Mouse (Mus musculus): ENCODE data around the gene Gpr156.

Gene Gpr156

DNA sequence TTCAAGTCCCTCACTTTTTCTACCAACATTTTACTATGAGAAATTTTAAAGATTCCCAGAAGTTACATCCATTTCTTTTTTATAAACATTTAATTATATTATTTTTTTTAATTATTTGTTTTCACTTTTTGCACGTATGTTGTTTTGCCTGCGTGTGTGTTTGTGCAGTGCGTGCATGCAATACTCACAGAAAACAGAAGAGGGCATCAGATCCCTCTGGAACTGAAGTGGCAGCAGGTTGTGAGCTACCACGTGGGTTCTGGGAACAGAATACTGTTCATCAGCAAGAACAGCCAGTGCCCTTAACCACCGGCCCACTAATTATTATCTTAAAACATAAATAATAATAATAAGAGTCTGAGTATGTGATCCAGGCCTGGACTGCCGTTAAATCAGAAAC, 2.7 kb downstream of the Gpr156 start:
- no peak for DNase-seq (ENCODE audit: low spot score)

- no peak for DNase-seq (ENCODE audit: low spot score)
These were observed 4.6 kb downstream of the Gpr156 start for GRCm38 (mm10) chr16:37920842-37921409.

DNA sequence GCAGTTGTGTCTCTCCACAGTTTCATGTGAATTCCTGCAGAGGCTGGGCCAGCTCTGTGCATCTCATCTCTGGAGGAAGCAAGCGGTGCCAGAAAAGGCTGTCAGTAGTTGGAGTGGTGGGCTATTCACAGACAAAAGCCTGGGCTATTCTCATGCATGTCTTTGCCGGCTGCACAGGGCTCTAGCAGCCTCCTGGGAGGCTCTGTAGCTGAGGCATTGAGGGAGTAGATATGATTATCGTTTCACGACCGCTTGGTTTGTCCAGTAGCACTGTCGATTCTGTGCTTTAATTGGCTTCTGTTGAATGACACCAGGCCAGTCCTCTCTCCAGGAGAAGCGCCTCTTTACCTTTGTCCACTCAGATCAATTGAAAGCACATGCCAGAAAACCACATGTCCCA, 9.8 kb downstream of the Gpr156 start:
- DNase-seq (ENCODE audit: low spot score): no peak

- DNase-seq (ENCODE audit: low spot score): no peak
These were observed 10.8 kb downstream of the Gpr156 start for GRCm38 (mm10) chr16:37927117-37927516.

DNA sequence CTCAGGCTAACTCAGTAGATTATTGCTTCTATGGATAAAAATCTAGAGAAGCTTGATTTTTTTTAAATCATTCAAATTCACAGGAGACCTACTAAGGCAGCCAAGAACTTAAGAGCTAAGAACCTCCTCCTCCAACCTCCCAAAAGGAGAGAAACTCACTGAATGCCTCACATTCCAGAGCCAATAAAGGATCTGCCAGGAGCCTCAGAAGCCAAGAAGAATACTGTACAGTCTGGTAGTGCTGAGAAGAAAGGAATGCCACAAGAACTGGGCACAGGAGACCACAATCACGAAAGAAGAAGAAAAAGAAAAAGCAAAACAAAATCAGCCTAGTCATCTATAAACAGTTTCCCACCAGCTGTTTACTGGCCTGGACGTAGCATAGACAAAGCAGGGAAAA, 12.7 kb downstream of the Gpr156 start:
- no peak for DNase-seq (ENCODE audit: low spot score)

DNA sequence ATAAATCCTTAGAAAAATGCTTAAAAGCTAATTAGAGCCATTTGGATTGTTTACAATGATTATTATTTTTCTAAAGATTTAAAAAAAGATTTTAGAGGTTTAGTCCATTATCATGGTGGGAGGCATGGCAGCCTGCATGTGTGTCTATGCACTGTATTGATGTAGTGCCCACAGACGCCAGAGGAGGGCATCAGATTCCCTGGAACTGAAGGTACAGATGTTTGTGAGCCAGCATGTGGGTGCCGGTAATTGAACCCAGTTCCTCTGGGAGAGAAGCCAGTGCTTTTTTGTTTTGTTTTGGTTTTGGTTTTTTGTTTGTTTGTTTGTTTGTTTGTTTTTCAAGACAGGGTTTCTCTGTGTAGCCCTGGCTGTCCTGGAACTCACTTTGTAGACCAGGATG, 13.3 kb downstream of the Gpr156 start:
- no peak for DNase-seq (ENCODE audit: low spot score)

- DNase-seq (ENCODE audit: low spot score): no peak
These were observed 18.6 kb downstream of the Gpr156 start for GRCm38 (mm10) chr16:37934932-37935331.

DNA sequence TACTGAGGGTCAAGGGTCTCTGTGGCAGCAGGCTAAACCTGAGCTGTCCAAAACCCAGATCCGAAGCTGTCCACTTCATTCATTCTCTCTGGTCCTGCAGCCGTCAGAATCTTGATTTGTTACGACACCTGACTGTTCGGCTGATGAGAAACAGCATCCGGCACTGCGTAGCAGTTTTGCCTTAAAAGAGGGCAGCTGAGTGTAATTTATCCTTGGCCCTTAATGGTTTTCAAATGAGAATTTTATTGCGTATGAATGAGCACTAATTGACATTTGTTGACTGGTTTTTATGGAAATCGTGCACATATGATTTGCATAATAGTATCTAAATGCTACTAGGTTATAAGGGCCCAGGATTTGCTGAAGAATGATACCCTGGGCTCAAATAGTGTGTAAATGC, 21.0 kb downstream of the Gpr156 start:
- DNase-seq (ENCODE audit: low spot score): no peak

GRCm38 (mm10) chr16:37938125-37939081, 22.1 kb downstream of the Gpr156 start:
- no peak for DNase-seq (ENCODE audit: low spot score)

DNA sequence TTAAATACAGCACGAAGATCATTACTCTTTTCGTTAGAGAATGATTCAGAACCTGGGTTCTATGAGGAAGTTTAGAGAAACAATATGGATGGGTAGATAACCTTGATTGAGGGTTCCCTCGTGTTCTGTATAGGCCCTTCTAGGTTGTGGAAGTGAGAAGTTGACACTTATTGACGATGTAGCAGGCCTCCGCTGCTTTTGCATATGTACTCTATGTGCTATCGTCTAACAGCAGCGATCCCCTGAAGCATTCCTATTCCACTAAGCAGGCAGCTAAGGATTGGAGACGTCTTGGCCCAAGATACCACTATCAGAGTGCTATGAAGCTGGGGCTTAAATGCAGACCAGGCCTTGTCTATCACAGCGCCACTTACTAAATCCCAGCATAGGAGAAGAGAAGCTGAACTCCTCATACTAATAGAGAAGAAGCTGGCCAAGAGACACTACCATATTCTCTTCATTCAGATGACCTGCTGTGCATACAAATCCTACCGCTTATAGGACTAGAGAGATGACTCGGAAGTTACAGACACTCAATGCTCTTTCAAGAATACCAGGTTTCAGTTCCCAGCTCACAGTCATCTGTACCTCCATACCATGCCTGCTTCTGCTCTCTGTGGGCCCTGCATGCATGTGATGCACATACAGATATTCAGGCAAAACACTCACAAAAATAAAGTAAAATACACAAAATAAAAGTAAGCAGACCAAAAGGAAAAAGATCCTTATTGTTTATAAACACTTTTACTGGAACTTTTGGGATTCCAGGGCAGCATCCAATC, 23.0 kb downstream of the Gpr156 start:
- no peak for DNase-seq (ENCODE audit: low spot score)

DNA sequence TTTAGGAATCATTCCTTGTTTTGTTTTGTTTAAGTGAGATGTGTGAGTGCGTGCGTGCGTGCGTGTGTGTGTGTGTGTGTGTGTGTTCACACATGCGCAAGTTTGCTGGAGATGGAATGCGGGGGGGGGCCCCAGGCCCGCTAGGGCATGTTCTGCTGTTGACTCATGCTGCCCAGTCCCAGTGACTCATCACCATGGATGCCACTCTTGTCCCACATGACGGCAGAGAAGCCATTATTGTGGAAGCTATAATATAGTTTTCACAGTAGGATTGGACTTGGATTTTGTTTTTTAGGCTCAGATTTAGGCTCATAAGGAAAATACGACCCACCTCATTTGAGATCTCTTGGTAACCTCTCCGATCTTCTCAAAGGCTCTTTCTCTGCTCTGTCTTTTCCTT, 24.0 kb downstream of the Gpr156 start:
- DNase-seq (ENCODE audit: low spot score): peak; percentile 77

DNA sequence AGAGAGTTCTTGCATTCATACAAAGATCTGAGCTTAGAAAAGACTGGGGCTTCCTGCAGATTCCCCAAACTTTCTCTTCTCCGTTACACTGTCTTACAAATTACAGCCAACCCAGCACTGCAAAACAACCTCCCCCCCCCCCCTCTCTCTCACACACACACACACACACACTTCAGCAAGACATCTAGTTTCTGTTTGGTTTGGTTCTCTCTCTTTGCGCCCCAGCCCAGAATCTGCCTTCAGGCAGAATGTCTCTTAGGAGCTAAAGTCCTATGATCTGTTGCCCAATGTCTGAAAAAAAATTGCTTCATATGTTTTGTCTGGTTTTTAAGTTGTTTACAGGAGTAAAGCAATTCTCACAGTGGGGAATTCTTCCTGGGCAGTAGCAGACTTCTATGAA, 27.4 kb downstream of the Gpr156 start:
- no peak for DNase-seq (ENCODE audit: low spot score)

DNA sequence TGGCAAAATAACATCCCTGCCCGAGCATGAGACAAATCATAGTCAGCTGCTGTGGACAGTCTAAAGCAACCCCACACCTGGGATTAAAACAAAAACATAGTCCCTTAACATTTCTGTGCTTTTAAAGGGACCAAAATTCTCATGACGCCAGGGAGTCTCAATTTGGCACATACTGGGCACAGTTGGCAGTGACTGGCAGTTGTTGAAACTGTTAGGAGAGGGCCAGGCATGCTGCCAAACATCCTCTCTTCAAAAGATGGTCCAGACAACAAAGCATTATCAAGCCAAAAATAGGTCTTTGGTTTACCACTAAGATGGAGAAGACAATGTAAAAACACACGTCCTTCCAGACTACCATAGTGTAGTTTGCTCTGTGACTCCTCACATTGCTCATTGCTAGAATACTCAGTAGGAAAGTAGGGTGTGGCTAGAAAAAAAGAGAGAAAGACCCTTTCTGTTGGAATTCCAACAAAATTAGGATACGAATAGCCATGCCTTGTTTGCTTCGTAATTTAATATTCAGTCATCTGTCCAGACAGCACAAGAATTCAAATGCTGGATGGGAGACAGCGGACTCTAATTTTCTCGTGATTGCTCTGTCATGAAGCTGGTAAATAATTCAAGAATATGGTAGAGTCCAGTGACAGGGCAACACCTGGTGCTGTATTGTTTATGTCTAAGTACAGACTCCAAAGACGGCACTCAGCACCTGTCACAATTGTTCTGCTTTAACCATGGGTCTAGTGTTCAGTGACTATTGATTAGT, 28.9 kb downstream of the Gpr156 start:
- no peak for DNase-seq (ENCODE audit: low spot score)

DNA sequence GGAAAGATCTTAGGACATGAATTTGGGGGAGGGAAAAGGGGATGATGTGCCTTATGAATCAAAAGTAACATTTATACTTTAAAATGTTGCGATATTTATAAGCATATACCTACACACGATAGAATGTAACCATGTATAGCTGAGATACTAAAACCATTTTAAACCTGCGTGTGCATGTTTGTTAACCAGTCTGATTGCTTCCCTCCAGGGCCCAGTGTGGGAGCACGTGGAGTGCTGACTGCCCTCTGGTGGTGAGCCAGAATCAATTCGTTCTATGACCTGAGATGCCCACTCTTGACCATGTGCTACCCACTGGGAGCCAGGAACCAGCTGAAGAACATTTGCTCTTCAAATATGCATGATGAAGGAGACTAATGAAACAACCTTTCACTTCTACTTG, 30.9 kb downstream of the Gpr156 start:
- DNase-seq (ENCODE audit: low spot score): peak; percentile 76

DNA sequence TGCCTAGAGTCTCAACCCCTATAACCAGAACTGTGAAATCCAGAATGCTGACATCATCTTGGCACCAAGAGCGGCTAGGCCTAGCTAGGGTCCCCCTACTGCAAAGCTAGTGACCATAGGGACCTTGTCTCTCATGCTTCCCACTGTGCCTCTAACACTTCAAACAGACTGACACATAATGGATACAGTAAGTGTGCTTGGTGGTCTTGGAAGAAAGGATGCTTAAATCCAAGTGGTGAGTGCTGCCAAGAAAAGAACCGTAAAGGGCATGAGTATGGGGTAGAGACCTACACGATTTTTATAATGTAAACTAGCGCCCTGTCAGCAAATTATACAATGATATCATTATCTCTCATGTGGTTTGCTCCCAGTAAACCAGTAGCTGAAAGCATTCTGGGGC, 32.1 kb downstream of the Gpr156 start:
- no peak for DNase-seq (ENCODE audit: low spot score)

- no peak for DNase-seq (ENCODE audit: low spot score)
These were observed 34.9 kb downstream of the Gpr156 start for GRCm38 (mm10) chr16:37951171-37951570.

GRCm38 (mm10) chr16:37953186-37953585, 36.9 kb downstream of the Gpr156 start:
- DNase-seq (ENCODE audit: low spot score): no peak

GRCm38 (mm10) chr16:37953991-37954942, 38.0 kb downstream of the Gpr156 start:
- no peak for DNase-seq (ENCODE audit: low spot score)

- DNase-seq (ENCODE audit: low spot score): no peak
These were observed 39.1 kb downstream of the Gpr156 start for GRCm38 (mm10) chr16:37955336-37955917.

DNA sequence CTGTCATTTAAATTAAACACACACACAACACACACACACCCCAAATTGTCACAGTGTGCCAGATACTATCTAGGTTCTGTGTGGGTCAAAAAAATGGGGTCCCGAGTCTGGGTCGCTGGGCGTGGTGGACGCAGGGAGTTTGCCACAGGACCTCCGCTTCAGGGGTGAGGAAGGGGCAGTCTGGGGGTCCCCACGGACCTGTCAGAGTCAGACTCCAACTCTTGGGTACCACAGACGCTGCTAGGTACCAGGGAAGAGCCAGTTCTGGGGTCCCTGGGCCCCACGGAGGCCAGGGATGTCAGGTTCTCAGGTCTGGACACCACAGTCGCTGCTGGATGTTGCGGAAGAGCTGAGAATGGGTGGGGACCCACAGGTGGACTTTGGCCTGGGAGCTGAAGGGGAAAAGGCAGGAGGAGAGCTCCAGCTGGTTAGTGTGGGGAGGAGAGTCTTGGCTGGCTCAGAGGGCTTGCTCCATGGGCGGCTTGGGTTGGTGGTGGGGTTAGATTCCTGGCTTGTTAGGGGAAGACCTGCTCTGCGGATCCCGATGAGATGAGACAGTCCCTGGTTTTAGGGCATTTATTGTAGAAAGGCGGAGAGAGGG, 39.9 kb downstream of the Gpr156 start:
- DNase-seq (ENCODE audit: low spot score): no peak

Data from urinary bladder, postnatal 14 days (tissue).